29 mouse cellular contexts compared by ENCODE assay signal in genomic region chr1:182419481-182419880, GRCm38 (mm10). TPM values are rescaled to one million over a fixed set of nuclear protein-coding genes. Genes with fewer than 3 reads are reported as not detected.
DNase-seq lines count a peak whose midpoint lies in the region; ATAC-seq and TF ChIP-seq lines count a peak whose summit lies in the region.
"Had no signal": no experiment of that assay in that cellular context is flagged by ENCODE, and none has a peak within 500 bp of the region (broad histone marks: within the 10 kb centered on the region; RNA-seq: fewer than 3 reads in every experiment).

No protein-coding gene starts in this region.

- H3K9ac ChIP-seq in stomach, embryonic 16.5 days (ENCODE audit: low read length), result no peak overlapping the region
- H3K9ac ChIP-seq in stomach, postnatal 0 days (ENCODE audit: low read length), result no peak overlapping the region
- H3K9ac ChIP-seq: embryonic facial prominence, embryonic 13.5 days; embryonic facial prominence, embryonic 15.5 days; forebrain, embryonic 12.5 days had no signal

- H3K4me2 ChIP-seq in stomach, embryonic 16.5 days (ENCODE audit: low read depth, low read length), result no peak overlapping the region
- no peak overlapping the region for H3K4me2 ChIP-seq in stomach, postnatal 0 days (replicated peaks; ENCODE audit: low read depth)
- H3K4me2 ChIP-seq: embryonic facial prominence, embryonic 13.5 days; embryonic facial prominence, embryonic 15.5 days; forebrain, embryonic 12.5 days had no signal

- TF ChIP-seq CTCF in stomach, postnatal 0 days (IDR thresholded peaks at IDR 0.05; ENCODE audit: low read depth), result no peak

- H3K36me3 ChIP-seq in stomach, embryonic 16.5 days (ENCODE audit: control insufficient read depth, insufficient read depth, low read length), result no peaks in the 10 kb centered on the region
- no peaks in the 10 kb centered on the region for H3K36me3 ChIP-seq in stomach, postnatal 0 days (ENCODE audit: control insufficient read depth, insufficient read depth, low read length)
- H3K36me3 ChIP-seq: forebrain, embryonic 12.5 days had no signal

- 52% methylated on average over 3 of the region's 3 CpGs for WGBS in stomach, embryonic 16.5 days
- 58% methylated on average over 3 of the region's 3 CpGs for WGBS in stomach, postnatal 0 days

- no peaks in the 10 kb centered on the region for H3K27me3 ChIP-seq in stomach, embryonic 16.5 days (ENCODE audit: control insufficient read depth, insufficient read depth, low read length)
- H3K27me3 ChIP-seq in stomach, postnatal 0 days (ENCODE audit: control insufficient read depth, insufficient read depth, low read length), result no peaks in the 10 kb centered on the region
- H3K27me3 ChIP-seq: CH12.LX; embryonic facial prominence, embryonic 13.5 days; embryonic facial prominence, embryonic 15.5 days; forebrain, embryonic 12.5 days had no signal

- no peak overlapping the region for H3K4me3 ChIP-seq in stomach, embryonic 16.5 days (replicated peaks; ENCODE audit: low read length)
- no peak overlapping the region for H3K4me3 ChIP-seq in stomach, postnatal 0 days (ENCODE audit: low read depth, low read length)
- H3K4me3 ChIP-seq: embryonic facial prominence, embryonic 13.5 days; embryonic facial prominence, embryonic 15.5 days; erythroblast, embryonic 14.5 days; forebrain, embryonic 10.5 days; forebrain, embryonic 12.5 days had no signal

- no peaks in the 10 kb centered on the region for H3K9me3 ChIP-seq in stomach, embryonic 16.5 days (replicated peaks; ENCODE audit: control insufficient read depth, low read length)
- no peaks in the 10 kb centered on the region for H3K9me3 ChIP-seq in stomach, postnatal 0 days (ENCODE audit: control insufficient read depth, low read length)
- H3K9me3 ChIP-seq: embryonic facial prominence, embryonic 13.5 days; embryonic facial prominence, embryonic 15.5 days; forebrain, embryonic 10.5 days; forebrain, embryonic 12.5 days; G1E had no signal

- peaks cover 3% of the 10 kb centered on the region; the same call in 1 of the 2 replicates for H3K4me1 ChIP-seq in stomach, embryonic 16.5 days (ENCODE audit: control insufficient read depth, insufficient read depth, low read length)
- H3K4me1 ChIP-seq in stomach, postnatal 0 days (replicated peaks; ENCODE audit: control insufficient read depth, insufficient read depth), result no peaks in the 10 kb centered on the region
- H3K4me1 ChIP-seq: forebrain, embryonic 12.5 days had no signal

- ATAC-seq in stomach, embryonic 16.5 days (ENCODE audit: insufficient read depth, low FRiP score), result peak; percentile 10; the same call in 1 of the 2 replicates
- no peak for ATAC-seq in stomach, postnatal 0 days (ENCODE audit: low FRiP score, low TSS enrichment)
- ATAC-seq: CD4-positive, CD25-positive, alpha-beta regulatory T cell, adult 4 months; forebrain, embryonic 14.5 days; forebrain, embryonic 16.5 days had no signal

- no peak for TF ChIP-seq EP300 in stomach, postnatal 0 days (optimal IDR thresholded peaks at IDR 0.05)

- intact Hi-C loops in gastrocnemius, postnatal 14 days (cut with DNase I; ENCODE audit: low total_unique reads), result no loop called here
- intact Hi-C loops in heart, postnatal 14 days (cut with DNase I), result no loop called here

- H3K27ac ChIP-seq in stomach, embryonic 16.5 days (ENCODE audit: low read length), result no peak overlapping the region
- no peak overlapping the region for H3K27ac ChIP-seq in stomach, postnatal 0 days (replicated peaks)
- H3K27ac ChIP-seq: embryonic facial prominence, embryonic 13.5 days; embryonic facial prominence, embryonic 15.5 days; forebrain, embryonic 10.5 days; forebrain, embryonic 12.5 days had no signal

- peak; percentile 67 for DNase-seq in gastrocnemius, adult 18-20 months (ENCODE audit: low spot score)
- DNase-seq in gastrocnemius, postnatal 10 days, result no peak
- peak; percentile 41 for DNase-seq in gastrocnemius, postnatal 25 days
- no peak for DNase-seq in gastrocnemius, postnatal 14 days
- no peak for DNase-seq in stomach, postnatal 0 days (ENCODE audit: low spot score)
- DNase-seq in skeletal muscle tissue, adult 2 months (ENCODE audit: low read depth, low spot score), result peak; percentile 81
- no peak for DNase-seq in heart, postnatal 14 days
- DNase-seq: adrenal gland, adult 2 months; adrenal gland, postnatal 10 days; adrenal gland, postnatal 25 days; B cell, adult 2 months; cerebellum, adult 11 months; cerebellum, adult 18-20 months; cerebellum, adult 8-10 months; cerebellum, adult 9-11 months; cerebellum, postnatal 14 days; cerebellum, postnatal 36 days; embryo, embryonic 11 days had no signal

RNA-seq across cellular contexts. Expression of gene Trp53bp2, which starts 10.5 kb away (rescaled TPM):
- total RNA-seq in gastrocnemius, adult 18-20 months (2021), result 10 to 100 TPM in 1 of 2 experiments, 1 to 10 TPM in 1; 9.1 to 10.7 TPM
- total RNA-seq in gastrocnemius, postnatal 10 days (2021), result 10 to 100 TPM; 14.2 to 14.5 TPM
- 1 to 10 TPM; 8.5 to 8.6 TPM for total RNA-seq in gastrocnemius, postnatal 25 days (2021)
- 10 to 100 TPM; 10.7 TPM for total RNA-seq in gastrocnemius, postnatal 14 days (2021)
- polyA plus RNA-seq in stomach, embryonic 16.5 days (2015; fragmentation: Nextera tagmentation; extraction: Ambion mirVana), result 18.7 and 19.3 TPM in 2 replicates
- 9.5 and 10.3 TPM in 2 replicates for polyA plus RNA-seq in stomach, postnatal 0 days (2015; fragmentation: Nextera tagmentation; extraction: Ambion mirVana)
- total RNA-seq in heart, postnatal 14 days (2021), result 10 to 100 TPM; 12.6 to 15.5 TPM

Comparison
In these comparisons a context has a peak if more than half of its experiments do, and no peak if none do; other contexts are left out.
1. DNase-seq: peak in gastrocnemius, adult 18-20 months (single experiment), gastrocnemius, postnatal 25 days (single experiment) and skeletal muscle tissue, adult 2 months (single experiment); none in gastrocnemius, postnatal 10 days (single experiment), gastrocnemius, postnatal 14 days (single experiment), stomach, postnatal 0 days (single experiment) and heart, postnatal 14 days (0 of 2).